Mouse (Mus musculus) granulocyte monocyte progenitor cell, adult 5-6 weeks (primary cell): ENCODE data around the gene Ucn3. TPM values are rescaled to one million over a fixed set of nuclear protein-coding genes. Genes with fewer than 3 reads are reported as not detected.

Source experiments
- ATAC-seq: replicated peaks from 2 replicates; pipeline ENCODE4 v1.8.0; 2016; ENCODE audit warnings: mild to moderate bottlenecking, moderate TSS enrichment, inconsistent platforms; ENCODE audit not compliant: poor library complexity, severe bottlenecking
- total RNA-seq, 2 experiments: library from RNA; stranded (forward) in 1 of 2; stranded (reverse) in 1 of 2; fragments of 200-712, 200-1000 nt in 1 of 2; fragments of >200 nt in 1 of 2; fragmentation: Nextera tagmentation in 1 of 2; gene quantifications; 2 replicates each; pipeline ENCODE4 v1.2.3; 2014 to 2017

The Ucn3 gene
- total RNA-seq, 2 experiments from 2014 or later, result not detected

- ATAC-seq, result peak; percentile 87
These were observed 51.9 kb downstream of the Ucn3 start for GRCm38 (mm10) chr13:3893126-3893734.

GRCm38 (mm10) chr13:3892601-3893000, 52.5 kb downstream of the Ucn3 start:
- ATAC-seq, result no peak

GRCm38 (mm10) chr13:3891479-3892087, 53.6 kb downstream of the Ucn3 start:
- no peak for ATAC-seq

Other genes starting within 250 kb of the Ucn3 start
- gene Calml3, start 141.0 kb downstream of the Ucn3 start, total RNA-seq (2014; fragmentation: Nextera tagmentation), result not detected in 2 replicates
- gene Calml3, start 141.0 kb downstream of the Ucn3 start, total RNA-seq (2017), result not detected in 2 replicates
- gene Calm4, start 107.6 kb downstream of the Ucn3 start, total RNA-seq (2014; fragmentation: Nextera tagmentation), result not detected in 2 replicates
- gene Calm4, start 107.6 kb downstream of the Ucn3 start, total RNA-seq (2017), result not detected in 2 replicates
- not detected in 2 replicates for gene Calm5, start 91.2 kb downstream of the Ucn3 start, total RNA-seq (2014; fragmentation: Nextera tagmentation)
- not detected in 2 replicates for gene Calm5, start 91.2 kb downstream of the Ucn3 start, total RNA-seq (2017)
- 30.4 and 34.8 TPM in 2 replicates for gene Net1, start 27.1 kb downstream of the Ucn3 start, total RNA-seq (2014; fragmentation: Nextera tagmentation)
- 42.4 and 50.9 TPM in 2 replicates for gene Net1, start 27.1 kb downstream of the Ucn3 start, total RNA-seq (2017)
- gene Tubal3, start 27.1 kb downstream of the Ucn3 start, total RNA-seq (2014; fragmentation: Nextera tagmentation), result not detected in 2 replicates
- gene Tubal3, start 27.1 kb downstream of the Ucn3 start, total RNA-seq (2017), result not detected in 2 replicates
- gene Akr1c14, start 103.7 kb upstream of the Ucn3 start, total RNA-seq (2014; fragmentation: Nextera tagmentation), result not detected in 2 replicates
- gene Akr1c14, start 103.7 kb upstream of the Ucn3 start, total RNA-seq (2017), result not detected in 2 replicates
- gene Akr1c18, start 205.3 kb upstream of the Ucn3 start, total RNA-seq (2014; fragmentation: Nextera tagmentation), result not detected in 2 replicates
- gene Akr1c18, start 205.3 kb upstream of the Ucn3 start, total RNA-seq (2017), result not detected in 2 replicates
- gene Akr1c13, start 245.8 kb upstream of the Ucn3 start, total RNA-seq (2014; fragmentation: Nextera tagmentation), result 26.7 and 36.1 TPM in 2 replicates
- gene Akr1c13, start 245.8 kb upstream of the Ucn3 start, total RNA-seq (2017), result 32.5 and 34.0 TPM in 2 replicates